Mouse (Mus musculus): ENCODE measurements around the gene Six5.
"Not testable (repeated sequence)": the region's sequence is repeated elsewhere in the genome, so short reads cannot be mapped to it uniquely, and the experiment has no call there.

The Six5 gene

GRCm38 (mm10) chr7:19094471-19094825 is at the start of gene Six5:
Six5 (plus strand) TSS chr7:19094594.
- DNase-seq: peak; percentile 59 to 78

GRCm38 (mm10) chr7:19044616-19045015 is 49.8 kb upstream of the Six5 start:
- DNase-seq: no peak

- DNase-seq: no peak
Observed at GRCm38 (mm10) chr7:19046286-19047069, 47.9 kb upstream of the Six5 start.

- no peak for DNase-seq
Observed at GRCm38 (mm10) chr7:19048006-19048527, 46.3 kb upstream of the Six5 start.

GRCm38 (mm10) chr7:19049252-19049651 is 45.1 kb upstream of the Six5 start:
- no peak for DNase-seq

- no peak for DNase-seq
Observed at GRCm38 (mm10) chr7:19050172-19050571, 44.2 kb upstream of the Six5 start.

- DNase-seq: no peak
Observed at GRCm38 (mm10) chr7:19051161-19051560, 43.2 kb upstream of the Six5 start.

- DNase-seq: no peak
Observed at GRCm38 (mm10) chr7:19052345-19053135, 41.9 kb upstream of the Six5 start.

- DNase-seq: no peak
Observed at GRCm38 (mm10) chr7:19053136-19053532, 41.3 kb upstream of the Six5 start.

GRCm38 (mm10) chr7:19054047-19054776 is 40.2 kb upstream of the Six5 start, which contains the start of gene Rsph6a:
Rsph6a (plus strand) TSS chr7:19054690.
- peak in 1 of 2 experiments; percentile 34 for DNase-seq

GRCm38 (mm10) chr7:19054777-19055076 is 39.7 kb upstream of the Six5 start:
- no peak for DNase-seq

GRCm38 (mm10) chr7:19055108-19055507 is 39.3 kb upstream of the Six5 start:
- DNase-seq: no peak

- DNase-seq: no peak
Observed at GRCm38 (mm10) chr7:19057405-19057804, 37.0 kb upstream of the Six5 start.

- DNase-seq: no peak
Observed at GRCm38 (mm10) chr7:19065896-19066295, 28.5 kb upstream of the Six5 start.

- no peak for DNase-seq
Observed at GRCm38 (mm10) chr7:19067063-19067462, 27.3 kb upstream of the Six5 start.

- DNase-seq: no peak
Observed at GRCm38 (mm10) chr7:19067935-19068334, 26.5 kb upstream of the Six5 start.

- peak; percentile 61 to 73 for DNase-seq
Observed at GRCm38 (mm10) chr7:19068707-19069106, 25.7 kb upstream of the Six5 start.

- DNase-seq: no peak
Observed at GRCm38 (mm10) chr7:19069500-19069899, 24.9 kb upstream of the Six5 start.

GRCm38 (mm10) chr7:19071024-19071423 is 23.4 kb upstream of the Six5 start:
- DNase-seq: not testable (repeated sequence)

- peak; percentile 59 to 60 for DNase-seq
Observed at GRCm38 (mm10) chr7:19073504-19073903, 20.9 kb upstream of the Six5 start.

GRCm38 (mm10) chr7:19074494-19074893 is 19.9 kb upstream of the Six5 start:
- no peak for DNase-seq

GRCm38 (mm10) chr7:19075231-19075630 is 19.2 kb upstream of the Six5 start:
- DNase-seq: no peak

All from thymus, postnatal 36 days (tissue).